Mouse (Mus musculus): ENCODE data around the gene Golga4. TPM values are rescaled to one million over a fixed set of nuclear protein-coding genes. Genes with fewer than 3 reads are reported as not detected.

The Golga4 gene
- polyA plus RNA-seq, 1 experiment from 2014 or later: 56.5 TPM

GRCm38 (mm10) chr9:118492932-118493698 is 13.0 kb upstream of the Golga4 start:
- H3K36me3 ChIP-seq: no peaks in the 10 kb centered on the region
- 92% methylated on average over 8 of the region's 8 CpGs for WGBS
- H3K4me3 ChIP-seq (replicated peaks): no peak overlapping the region
- H3K4me2 ChIP-seq (replicated peaks): no peak overlapping the region
- H3K9ac ChIP-seq (replicated peaks): no peak overlapping the region
- H3K27me3 ChIP-seq: peaks cover 37% of the 10 kb centered on the region
- no peak for ATAC-seq
- H3K4me1 ChIP-seq (replicated peaks): peaks cover 14% of the 10 kb centered on the region
- H3K27ac ChIP-seq: no peak overlapping the region
- H3K9me3 ChIP-seq: no peaks in the 10 kb centered on the region

GRCm38 (mm10) chr9:118494106-118494505 is 12.0 kb upstream of the Golga4 start:
- Histone ChIP-seq H3K27me3 (peaks cover 27% of the 10 kb centered on the region), H3K36me3 (no peaks in the 10 kb centered on the region), H3K4me2 (replicated peaks) (no peak overlapping the region), H3K4me1 (replicated peaks) (peaks cover 4% of the 10 kb centered on the region), H3K9me3 (no peaks in the 10 kb centered on the region), H3K9ac (replicated peaks) (no peak overlapping the region), H3K27ac (no peak overlapping the region), H3K4me3 (replicated peaks) (no peak overlapping the region)
- 92% methylated on average over 5 of the region's 5 CpGs for WGBS
- ATAC-seq: no peak

GRCm38 (mm10) chr9:118495933-118496332 is 10.1 kb upstream of the Golga4 start:
- ATAC-seq: no peak

GRCm38 (mm10) chr9:118496952-118497351 is 9.1 kb upstream of the Golga4 start:
- Histone ChIP-seq H3K27ac (no peak overlapping the region), H3K27me3 (peaks cover 4% of the 10 kb centered on the region), H3K4me2 (replicated peaks) (no peak overlapping the region), H3K4me1 (replicated peaks) (no peaks in the 10 kb centered on the region), H3K9ac (replicated peaks) (no peak overlapping the region), H3K36me3 (no peaks in the 10 kb centered on the region), H3K4me3 (replicated peaks) (no peak overlapping the region), H3K9me3 (no peaks in the 10 kb centered on the region)
- ATAC-seq: no peak
- WGBS: 82% methylated on average over 3 of the region's 3 CpGs

More at GRCm38 (mm10) chr9:118495933-118496332, 10.1 kb upstream of the Golga4 start:
- H3K9me3 ChIP-seq: no peaks in the 10 kb centered on the region
- no peak overlapping the region for H3K9ac ChIP-seq (replicated peaks)
- H3K27ac ChIP-seq: no peak overlapping the region
- no peaks in the 10 kb centered on the region for H3K4me1 ChIP-seq (replicated peaks)
- no peaks in the 10 kb centered on the region for H3K36me3 ChIP-seq
- peaks cover 12% of the 10 kb centered on the region for H3K27me3 ChIP-seq
- H3K4me3 ChIP-seq (replicated peaks): no peak overlapping the region
- H3K4me2 ChIP-seq (replicated peaks): no peak overlapping the region
- 92% methylated on average over 3 of the region's 3 CpGs for WGBS

GRCm38 (mm10) chr9:118498061-118498460 is 8.0 kb upstream of the Golga4 start:
- H3K4me2 ChIP-seq (replicated peaks): no peak overlapping the region
- no peaks in the 10 kb centered on the region for H3K36me3 ChIP-seq
- no peak overlapping the region for H3K9ac ChIP-seq (replicated peaks)
- H3K4me1 ChIP-seq (replicated peaks): no peaks in the 10 kb centered on the region
- H3K27me3 ChIP-seq: no peaks in the 10 kb centered on the region
- ATAC-seq: no peak
- H3K4me3 ChIP-seq (replicated peaks): no peak overlapping the region
- WGBS: 71% methylated on average over 7 of the region's 7 CpGs
- no peaks in the 10 kb centered on the region for H3K9me3 ChIP-seq
- no peak overlapping the region for H3K27ac ChIP-seq

- Histone ChIP-seq H3K9ac (replicated peaks) (no peak overlapping the region), H3K4me2 (replicated peaks) (no peak overlapping the region), H3K27me3 (no peaks in the 10 kb centered on the region), H3K9me3 (no peaks in the 10 kb centered on the region; the same call in 1 of the 2 replicates), H3K4me3 (replicated peaks) (no peak overlapping the region), H3K27ac (no peak overlapping the region), H3K36me3 (no peaks in the 10 kb centered on the region), H3K4me1 (replicated peaks) (peaks cover 4% of the 10 kb centered on the region; the same call in 1 of the 2 replicates)
- 82% methylated on average over 6 of the region's 6 CpGs for WGBS
- ATAC-seq: no peak
These were observed 5.1 kb upstream of the Golga4 start for GRCm38 (mm10) chr9:118500963-118501362.

GRCm38 (mm10) chr9:118504656-118505055 is 1.4 kb upstream of the Golga4 start:
- H3K9me3 ChIP-seq: no peaks in the 10 kb centered on the region; the same call in 1 of the 2 replicates
- no peak overlapping the region for H3K27ac ChIP-seq
- 92% methylated on average over 3 of the region's 3 CpGs for whole genome bisulfite sequencing
- no peaks in the 10 kb centered on the region for H3K36me3 ChIP-seq
- peaks cover 30% of the 10 kb centered on the region for H3K4me1 ChIP-seq (replicated peaks)
- no peak overlapping the region for H3K4me3 ChIP-seq (replicated peaks)
- no peak for ATAC-seq
- no peaks in the 10 kb centered on the region for H3K27me3 ChIP-seq
- H3K4me2 ChIP-seq (replicated peaks): no peak overlapping the region
- no peak overlapping the region for H3K9ac ChIP-seq (replicated peaks)

GRCm38 (mm10) chr9:118506404-118507231 is 551 bp downstream of the Golga4 start:
- Histone ChIP-seq H3K4me1 (replicated peaks) (peaks cover 33% of the 10 kb centered on the region), H3K4me3 (replicated peaks) (peak overlapping the region; percentile 92), H3K27ac (peak overlapping the region; percentile 80), H3K4me2 (replicated peaks) (peak overlapping the region; percentile 100), H3K9ac (replicated peaks) (peak overlapping the region; percentile 94), H3K36me3 (peaks cover 7% of the 10 kb centered on the region), H3K27me3 (no peaks in the 10 kb centered on the region), H3K9me3 (no peaks in the 10 kb centered on the region; the same call in 1 of the 2 replicates)
- WGBS: under 1% methylated on average over 54 of the region's 57 CpGs
- ATAC-seq: peak; percentile 82

- Histone ChIP-seq H3K4me3 (replicated peaks) (peak overlapping the region; percentile 92), H3K4me1 (replicated peaks) (peaks cover 33% of the 10 kb centered on the region), H3K36me3 (peaks cover 12% of the 10 kb centered on the region), H3K27ac (no peak overlapping the region), H3K27me3 (no peaks in the 10 kb centered on the region), H3K9me3 (no peaks in the 10 kb centered on the region; the same call in 1 of the 2 replicates), H3K4me2 (replicated peaks) (peak overlapping the region; percentile 100), H3K9ac (replicated peaks) (peak overlapping the region; percentile 94)
- ATAC-seq: no peak
- 72% methylated on average over 6 of the region's 6 CpGs for WGBS
These were observed 1.5 kb downstream of the Golga4 start for GRCm38 (mm10) chr9:118507552-118507951.

GRCm38 (mm10) chr9:118508601-118509000 is 2.5 kb downstream of the Golga4 start:
- Histone ChIP-seq H3K9ac (replicated peaks) (0 out of 2 replicates have a peak overlapping the region, but pooled peaks have one; percentile 8), H3K4me2 (replicated peaks) (no peak overlapping the region)

GRCm38 (mm10) chr9:118510941-118511690 is 5.0 kb downstream of the Golga4 start:
- peaks cover 29% of the 10 kb centered on the region for H3K4me1 ChIP-seq (replicated peaks)
- H3K4me2 ChIP-seq (replicated peaks): no peak overlapping the region
- H3K9ac ChIP-seq (replicated peaks): no peak overlapping the region
- H3K36me3 ChIP-seq: peaks cover 30% of the 10 kb centered on the region
- H3K27ac ChIP-seq: no peak overlapping the region
- H3K4me3 ChIP-seq (replicated peaks): no peak overlapping the region
- H3K9me3 ChIP-seq: no peaks in the 10 kb centered on the region
- no peak for ATAC-seq
- no peaks in the 10 kb centered on the region for H3K27me3 ChIP-seq
- WGBS: 84% methylated on average over 15 of the region's 15 CpGs

More at GRCm38 (mm10) chr9:118508601-118509000, 2.5 kb downstream of the Golga4 start:
- WGBS: 89% methylated on average over 7 of the region's 7 CpGs
- Histone ChIP-seq H3K4me1 (replicated peaks) (peaks cover 33% of the 10 kb centered on the region), H3K27ac (no peak overlapping the region), H3K9me3 (no peaks in the 10 kb centered on the region; the same call in 1 of the 2 replicates), H3K27me3 (no peaks in the 10 kb centered on the region), H3K36me3 (peaks cover 12% of the 10 kb centered on the region), H3K4me3 (replicated peaks) (no peak overlapping the region)
- ATAC-seq: no peak

Measured in midbrain, embryonic 13.5 days (tissue).